Comparison of ENCODE assay signal across 8 mouse cellular contexts in the genomic region with DNA sequence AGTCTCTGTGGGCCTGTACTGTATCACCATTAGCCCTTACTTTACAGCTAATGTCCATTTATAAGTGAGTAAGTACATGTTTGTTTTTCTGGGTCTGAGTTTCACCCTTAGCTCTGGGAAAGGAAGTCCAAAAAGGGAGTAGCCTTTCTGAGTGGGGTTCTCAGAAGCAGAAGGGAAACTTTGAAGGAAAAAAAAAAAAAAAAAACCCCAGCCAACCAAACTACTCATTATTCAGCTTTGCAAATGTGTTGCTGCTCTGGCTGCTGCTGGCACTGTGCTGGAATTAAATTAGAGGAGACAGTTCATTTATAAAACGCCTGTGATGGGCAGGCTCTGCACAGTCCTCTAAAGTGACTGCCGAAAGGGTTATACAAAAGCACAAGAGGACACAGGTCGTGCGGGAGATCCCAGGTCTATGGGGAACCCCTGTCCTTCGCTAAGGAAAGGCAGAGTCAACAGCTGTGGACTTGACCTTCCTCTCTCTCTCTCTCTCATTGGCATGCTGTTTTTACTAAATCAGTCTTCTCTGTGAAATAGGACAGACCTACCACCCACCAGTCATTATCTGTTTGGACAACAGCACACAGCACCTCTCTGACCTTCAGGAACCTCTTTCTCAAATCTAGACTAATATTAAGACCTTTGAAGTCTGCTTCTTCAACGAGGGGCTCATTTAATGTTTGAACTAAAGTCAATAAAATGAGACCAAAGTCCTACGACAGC.
DNase-seq lines count a peak whose midpoint lies in the region; ATAC-seq and TF ChIP-seq lines count a peak whose summit lies in the region.

No protein-coding gene starts in this region.

- no peaks in the 10 kb centered on the region for H3K27me3 ChIP-seq in hindbrain, embryonic 15.5 days

- H3K9ac ChIP-seq in hindbrain, embryonic 15.5 days: no peak overlapping the region

- ATAC-seq in hindbrain, embryonic 15.5 days (ENCODE audit: low FRiP score, low read depth): peak; percentile 63; the same call in 1 of the 2 replicates

- no peak for TF ChIP-seq CTCF in bone marrow, adult 2 months (IDR thresholded peaks at IDR 0.05; ENCODE audit: control insufficient read depth, insufficient read depth, low read length)

- H3K4me1 ChIP-seq in bone marrow, adult 2 months (ENCODE audit: control insufficient read depth, insufficient read depth, low read length): no peaks in the 10 kb centered on the region; the same call in 1 of the 2 replicates
- peaks cover 10% of the 10 kb centered on the region; the same call in 1 of the 2 replicates for H3K4me1 ChIP-seq in hindbrain, embryonic 15.5 days (replicated peaks)

- peak overlapping the region; percentile 71; the same call in 1 of the 2 replicates for H3K27ac ChIP-seq in bone marrow, adult 2 months (ENCODE audit: control insufficient read depth, insufficient read depth, low read depth, low read length, poor library complexity)
- no peak overlapping the region for H3K27ac ChIP-seq in hindbrain, embryonic 15.5 days (replicated peaks)

- H3K9me3 ChIP-seq in hindbrain, embryonic 15.5 days: no peaks in the 10 kb centered on the region

- DNase-seq in layer of hippocampus, adult 11-12 months (ENCODE audit: low spot score): peak; percentile 12
- DNase-seq in layer of hippocampus, adult 9-10 months (ENCODE audit: low spot score): no peak
- peak; percentile 22 for DNase-seq in lung, postnatal 10 days
- peak; percentile 57 for DNase-seq in yolk sac, embryonic 10.5 days (ENCODE audit: low spot score)
- DNase-seq in adrenal gland, postnatal 36 days: no peak
- DNase-seq in cerebellum, adult 8-10 months: no peak

- WGBS in bone marrow, adult 2 months: 36% methylated on average over 7 of the region's 7 CpGs
- WGBS in hindbrain, embryonic 15.5 days: 40% methylated on average over 7 of the region's 7 CpGs

- H3K4me2 ChIP-seq in hindbrain, embryonic 15.5 days: no peak overlapping the region

- H3K36me3 ChIP-seq in hindbrain, embryonic 15.5 days: no peaks in the 10 kb centered on the region

- no peak overlapping the region for H3K4me3 ChIP-seq in bone marrow, adult 2 months (replicated peaks; ENCODE audit: control insufficient read depth, low read depth, low read length)
- H3K4me3 ChIP-seq in hindbrain, embryonic 15.5 days: no peak overlapping the region

- TF ChIP-seq POLR2A in bone marrow, adult 2 months (IDR thresholded peaks at IDR 0.05; ENCODE audit: borderline replicate concordance, control insufficient read depth, low read depth, low read length): no peak

Comparison
In these comparisons a context has a peak if more than half of its experiments do, and no peak if none do; other contexts are left out.
1. DNase-seq: peak in layer of hippocampus, adult 11-12 months (single experiment), lung, postnatal 10 days (single experiment) and yolk sac, embryonic 10.5 days (single experiment); none in layer of hippocampus, adult 9-10 months (single experiment), adrenal gland, postnatal 36 days (0 of 2) and cerebellum, adult 8-10 months (single experiment).